Mouse (Mus musculus) ES-Bruce4 (cell line): ENCODE data around the gene Rnf111.

Experiments
- CTCF ChIP-seq: IDR thresholded peaks from one replicate; pipeline ENCODE4 v1.8.1; 2011; ENCODE audit warnings: low read depth, low read length
- POLR2A ChIP-seq: IDR thresholded peaks from one replicate; pipeline ENCODE4 v1.8.1; 2011; ENCODE audit warnings: low read length; ENCODE audit not compliant: insufficient read depth

GRCm38 (mm10) chr9:70439959-70440358 is 63.6 kb downstream of the Rnf111 start:
- TF ChIP-seq CTCF (no peak), POLR2A (no peak)
